Mouse (Mus musculus) megakaryocyte, embryonic 14.5 days (primary cell): ENCODE data around the gene Disc1.

Experiments
- FLI1 ChIP-seq: IDR thresholded peaks from 2 replicates; pipeline ENCODE4 v1.6.1; 2012; ENCODE audit warnings: low read length, inconsistent platforms, mixed read lengths
- GATA1 ChIP-seq: IDR thresholded peaks from 3 replicates; pipeline ENCODE4 v1.6.1; 2012; ENCODE audit warnings: mixed read lengths, low read length, inconsistent platforms, borderline replicate concordance

GRCm38 (mm10) chr8:125139689-125140150 lies 85.7 kb downstream of the Disc1 start:
- TF ChIP-seq GATA1: no peak
- TF ChIP-seq FLI1: no peak
